Mouse (Mus musculus): ENCODE measurements at regions not wholly inside any gene's neighbourhood (a gene's known extent, or its start where the extent isn't known, plus 50 kb on each side); places are given as distances from the start of the nearest gene placed in this dataset.
"Not testable (repeated sequence)": the region's sequence is repeated elsewhere in the genome, so short reads cannot be mapped to it uniquely, and the experiment has no call there.

DNA sequence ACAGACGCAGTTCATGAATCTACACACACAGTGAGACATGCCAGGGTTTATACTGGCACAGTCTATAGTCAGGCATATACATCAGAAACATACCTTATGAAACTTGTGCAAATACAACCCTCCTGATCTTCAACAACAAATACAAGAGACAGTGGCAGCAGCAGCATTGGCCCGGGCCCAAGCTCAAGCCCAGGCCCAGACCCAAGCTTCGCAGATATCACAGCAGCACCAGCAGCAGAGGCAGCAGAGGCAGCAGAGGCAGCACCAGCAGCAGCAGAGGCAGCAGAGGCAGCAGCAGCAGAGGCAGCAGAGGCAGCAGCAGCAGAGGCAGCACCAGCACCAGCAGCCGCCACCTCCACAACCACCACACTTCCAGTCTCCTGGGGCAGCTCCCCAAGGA lies 80.0 kb downstream of the Samd9l start:
- no peak for DNase-seq

DNA sequence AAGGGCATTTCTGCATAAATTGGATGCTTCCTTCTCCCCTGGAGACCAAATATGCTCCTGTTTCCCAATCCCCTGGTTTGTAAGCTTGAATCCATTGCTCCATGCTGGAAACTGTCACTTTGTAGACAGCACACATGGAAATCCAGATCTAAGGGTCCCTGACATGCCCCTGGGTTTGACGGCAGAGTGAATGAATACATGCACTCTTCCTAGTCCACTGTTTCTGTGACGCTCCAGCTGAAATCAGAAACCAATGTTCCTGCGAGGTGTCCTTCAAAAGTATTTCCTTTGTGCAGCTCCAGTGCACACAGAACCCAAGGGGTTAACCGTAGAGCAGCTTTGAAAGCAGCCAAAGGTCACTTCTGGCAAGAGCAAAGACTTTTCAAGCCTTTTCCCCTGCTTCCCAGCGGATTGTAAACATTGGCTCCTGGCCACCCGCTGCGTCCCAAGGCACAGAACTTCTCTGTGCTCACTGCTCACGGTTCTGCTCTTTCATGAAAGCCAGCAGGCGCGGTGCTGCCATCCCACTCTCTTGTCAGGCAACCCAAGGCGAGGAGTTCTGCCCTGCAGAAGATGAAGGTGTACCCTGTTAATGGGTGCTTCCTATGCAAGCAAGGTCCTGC lies 91.7 kb downstream of the Samd9l start:
- DNase-seq: peak; percentile 78

DNA sequence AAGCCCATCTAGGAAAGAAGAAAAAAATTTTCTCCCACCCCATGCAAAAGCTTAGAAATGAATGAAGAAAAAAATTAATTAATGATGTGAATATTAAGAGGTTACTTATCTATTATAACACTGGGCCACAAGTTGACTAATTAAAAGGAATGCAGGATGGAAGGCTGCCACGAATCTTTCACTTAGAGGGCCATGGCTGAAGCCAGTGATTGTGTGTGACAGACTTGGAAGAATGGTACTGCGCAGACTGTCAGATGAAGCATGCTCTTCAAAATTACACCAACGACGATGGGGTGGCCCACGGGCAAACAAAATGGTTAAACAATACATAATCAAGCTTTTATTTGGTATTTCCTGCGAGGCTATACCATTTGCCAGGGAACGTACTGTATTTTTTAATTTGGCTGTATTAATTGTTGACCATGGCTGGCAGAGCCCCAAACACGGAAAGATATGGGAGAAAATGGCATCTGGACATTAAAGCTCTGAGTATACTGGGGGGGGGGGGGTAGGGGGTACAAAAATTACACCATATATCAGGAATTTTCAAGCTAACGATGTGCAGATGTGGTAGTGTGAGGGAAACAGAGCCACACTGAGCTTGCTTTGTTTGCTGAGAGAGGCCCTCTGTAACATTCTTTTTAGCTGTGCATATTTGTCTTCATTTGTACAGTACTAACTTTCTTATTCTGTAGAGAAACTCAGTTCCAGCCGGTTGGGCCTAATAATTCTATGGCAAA lies 94.3 kb downstream of the Samd9l start:
- DNase-seq: peak; percentile 16

DNA sequence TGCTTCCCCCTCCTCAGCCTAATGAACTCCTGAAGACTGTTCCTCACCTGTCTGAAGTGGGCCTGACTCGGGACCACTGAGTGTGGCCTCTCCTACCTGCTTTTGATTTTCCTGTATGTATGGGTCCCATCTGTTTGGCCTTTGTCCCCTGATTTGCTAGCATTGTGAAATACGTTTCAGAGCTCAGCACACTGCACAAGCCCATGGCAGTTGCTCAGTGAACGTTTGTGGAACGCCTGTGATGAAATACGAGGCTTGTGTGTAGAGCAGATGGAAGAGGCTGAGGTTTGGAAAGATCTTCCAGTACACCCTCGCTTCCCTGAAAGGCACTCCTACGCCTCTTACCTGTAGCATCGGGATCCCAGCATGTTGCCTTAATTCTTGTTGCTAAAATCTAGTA lies 106.1 kb downstream of the Samd9l start:
- not testable (repeated sequence) for DNase-seq

DNA sequence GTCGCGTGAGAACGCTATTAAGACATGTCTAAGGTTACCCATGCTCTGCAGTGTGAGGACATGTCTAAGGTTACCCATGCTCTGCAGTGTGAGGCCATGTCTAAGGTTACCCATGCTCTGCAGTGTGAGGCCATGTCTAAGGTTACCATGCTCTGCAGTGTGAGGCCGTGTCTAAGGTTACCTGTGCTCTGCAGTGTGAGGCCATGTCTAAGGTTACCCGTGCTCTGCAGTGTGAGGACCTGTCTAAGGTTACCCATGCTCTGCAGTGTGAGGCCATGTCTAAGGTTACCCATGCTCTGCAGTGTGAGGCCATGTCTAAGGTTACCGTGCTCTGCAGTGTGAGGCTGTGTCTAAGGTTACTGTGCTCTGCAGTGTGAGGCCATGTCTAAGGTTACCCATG lies 107.4 kb downstream of the Samd9l start:
- DNase-seq: not testable (repeated sequence)

DNA sequence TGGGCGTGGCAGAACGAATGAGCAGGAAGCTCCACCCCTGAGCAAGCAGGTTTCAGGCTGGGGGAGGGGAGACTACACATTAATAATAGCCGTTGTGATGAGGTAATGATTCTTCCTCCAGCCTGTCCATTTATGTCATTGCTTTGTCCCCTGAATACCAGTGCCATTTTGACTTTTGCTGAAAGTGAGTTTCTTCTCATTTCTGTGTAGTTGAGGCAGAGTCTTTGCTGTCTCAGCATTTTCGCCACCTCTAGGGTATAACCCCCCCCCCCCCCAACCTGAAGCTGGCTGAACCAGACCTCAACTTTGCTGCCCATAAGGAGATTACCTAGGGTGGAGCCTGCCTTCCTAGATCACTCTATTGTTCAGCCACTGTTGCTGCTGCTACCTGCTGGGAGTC lies 130.6 kb downstream of the Samd9l start:
- DNase-seq: not testable (repeated sequence)

DNA sequence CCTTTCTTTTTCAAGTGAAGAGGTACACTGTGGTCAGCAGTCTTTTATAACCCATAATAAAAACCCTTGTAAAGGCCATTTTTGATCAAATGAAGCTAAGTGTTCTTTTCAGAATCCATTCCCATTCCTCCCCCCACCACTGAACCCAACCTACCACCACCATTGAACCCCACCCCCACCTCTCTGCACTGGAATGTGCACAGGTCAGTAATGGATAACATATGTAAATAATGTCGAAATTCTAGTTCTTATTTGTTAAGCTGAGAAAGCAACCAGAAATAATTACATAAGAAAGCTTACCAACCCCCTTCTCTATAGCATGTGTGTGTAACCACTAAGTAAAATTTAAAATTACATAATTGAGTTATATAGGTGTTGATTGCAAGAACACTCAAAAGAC lies 133.9 kb downstream of the Samd9l start:
- not testable (repeated sequence) for DNase-seq

All from embryo, embryonic 11 days (tissue).